Mouse (Mus musculus): ENCODE measurements around the gene Mpp6.

DNA sequence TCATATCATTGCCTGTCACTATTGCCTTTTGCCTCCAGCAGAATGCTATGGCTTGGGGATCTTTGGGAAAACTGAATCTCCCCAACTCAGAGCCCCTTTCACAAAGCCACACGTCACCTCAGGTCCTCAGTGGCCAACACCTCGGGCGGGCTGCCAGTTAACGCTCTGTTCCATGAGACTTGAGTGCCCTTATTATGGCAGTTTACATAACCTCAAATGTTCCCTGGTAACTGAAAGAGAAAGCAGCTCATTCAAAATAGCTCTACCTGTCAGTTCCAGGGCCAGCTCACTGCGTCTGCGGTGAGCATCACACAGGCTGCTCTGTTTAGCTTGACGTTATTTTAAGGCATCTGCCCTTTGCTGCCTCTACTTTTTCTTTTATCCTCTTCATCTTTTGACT lies 29.6 kb upstream of the Mpp6 start:
- TF ChIP-seq POLR2A (IDR thresholded peaks at IDR 0.05; ENCODE audit: low read depth, low read length) (no peak), CTCF (conservative IDR thresholded peaks at IDR 0.05; ENCODE audit: insufficient read depth, insufficient read length, low read depth, low read length) (no peak)

Data from kidney, adult 2 months (tissue).